Mouse (Mus musculus) lung, postnatal 36 days (tissue): Measurements from ENCODE around the gene Elovl6.
A peak's percentile ranks its signal among the peaks of the same experiment; 100 is the strongest.

Source experiments
- DNase-seq: peaks from one replicate; pipeline ENCODE4 v3.0.0; 2022; ENCODE audit warnings: mixed read lengths

Elovl6 gene

GRCm38 (mm10) chr3:129532180-129532864 is at the start of gene Elovl6:
Gene Elovl6, plus strand, starts transcription at chr3:129532355.
- DNase-seq, result peak; percentile 48

GRCm38 (mm10) chr3:129488774-129489173 is 43.4 kb upstream of the Elovl6 start:
- DNase-seq, result no peak

- peak; percentile 27 for DNase-seq
These were observed 38.0 kb upstream of the Elovl6 start for GRCm38 (mm10) chr3:129494123-129494522.

GRCm38 (mm10) chr3:129494731-129495130 is 37.4 kb upstream of the Elovl6 start:
- DNase-seq, result no peak

- no peak for DNase-seq
These were observed 28.4 kb upstream of the Elovl6 start for GRCm38 (mm10) chr3:129503781-129504180.

- DNase-seq, result no peak
These were observed 27.2 kb upstream of the Elovl6 start for GRCm38 (mm10) chr3:129504928-129505327.

GRCm38 (mm10) chr3:129507736-129508135 is 24.4 kb upstream of the Elovl6 start:
- no peak for DNase-seq

- DNase-seq, result no peak
These were observed 23.6 kb upstream of the Elovl6 start for GRCm38 (mm10) chr3:129508571-129508970.

- DNase-seq, result peak; percentile 71
These were observed 22.4 kb upstream of the Elovl6 start for GRCm38 (mm10) chr3:129509725-129510124.

- no peak for DNase-seq
These were observed 16.2 kb upstream of the Elovl6 start for GRCm38 (mm10) chr3:129515863-129516436.

- DNase-seq, result peak; percentile 38
These were observed 11.7 kb upstream of the Elovl6 start for GRCm38 (mm10) chr3:129520499-129520898.

GRCm38 (mm10) chr3:129523456-129524143 is 8.6 kb upstream of the Elovl6 start:
- peak; percentile 12 for DNase-seq

- no peak for DNase-seq
These were observed 5.1 kb upstream of the Elovl6 start for GRCm38 (mm10) chr3:129527046-129527445.

- no peak for DNase-seq
These were observed 2.8 kb upstream of the Elovl6 start for GRCm38 (mm10) chr3:129529311-129529710.

- DNase-seq, result no peak
These were observed 1.7 kb upstream of the Elovl6 start for GRCm38 (mm10) chr3:129530461-129530860.

- no peak for DNase-seq
These were observed 949 bp downstream of the Elovl6 start for GRCm38 (mm10) chr3:129532865-129533742.

GRCm38 (mm10) chr3:129533743-129534530 is 1.8 kb downstream of the Elovl6 start:
- peak; percentile 62 for DNase-seq

- DNase-seq, result no peak
These were observed 3.3 kb downstream of the Elovl6 start for GRCm38 (mm10) chr3:129535444-129535843.

GRCm38 (mm10) chr3:129536109-129536508 is 4.0 kb downstream of the Elovl6 start:
- DNase-seq, result peak; percentile 96

GRCm38 (mm10) chr3:129537954-129538353 is 5.8 kb downstream of the Elovl6 start:
- no peak for DNase-seq

GRCm38 (mm10) chr3:129540882-129541281 is 8.7 kb downstream of the Elovl6 start:
- DNase-seq, result no peak

GRCm38 (mm10) chr3:129541456-129541855 is 9.3 kb downstream of the Elovl6 start:
- DNase-seq, result no peak
